Mouse (Mus musculus): ENCODE measurements around the gene 4930430A15Rik.

DNA sequence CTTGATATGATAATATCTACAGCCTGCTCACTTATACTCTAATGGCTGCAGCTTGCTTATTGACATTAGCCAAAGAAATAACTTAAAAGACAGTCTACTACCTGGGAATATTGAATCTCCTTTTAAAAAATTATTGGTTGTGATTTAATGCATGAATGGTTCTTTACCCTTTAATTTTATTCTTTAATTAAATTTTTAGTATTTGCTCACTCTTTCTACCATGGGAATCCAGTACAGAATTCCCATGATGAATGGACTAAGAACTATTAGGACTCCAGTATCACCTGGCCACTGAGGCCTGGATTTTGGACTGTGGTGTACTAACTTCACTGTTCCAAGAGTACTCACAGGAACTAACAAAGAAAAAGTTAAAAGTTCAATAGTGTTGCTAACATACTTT lies 24.8 kb upstream of the 4930430A15Rik start, which contains the start of gene Olfr1276:
- no peak for TF ChIP-seq CTCF (IDR thresholded peaks at IDR 0.05; ENCODE audit: low read depth)
- TF ChIP-seq EP300 (optimal IDR thresholded peaks at IDR 0.05), result no peak

Measured in stomach, postnatal 0 days (tissue).